Mouse (Mus musculus) cerebellum, postnatal 25 days (tissue): Measurements from ENCODE around the gene Gm26620.

Source experiments
- DNase-seq, 2 experiments: peaks; one replicate each; pipeline ENCODE4 v3.0.0; 2021; ENCODE audit warnings: mixed read lengths in 2 of 2

Gene Gm26620

DNA sequence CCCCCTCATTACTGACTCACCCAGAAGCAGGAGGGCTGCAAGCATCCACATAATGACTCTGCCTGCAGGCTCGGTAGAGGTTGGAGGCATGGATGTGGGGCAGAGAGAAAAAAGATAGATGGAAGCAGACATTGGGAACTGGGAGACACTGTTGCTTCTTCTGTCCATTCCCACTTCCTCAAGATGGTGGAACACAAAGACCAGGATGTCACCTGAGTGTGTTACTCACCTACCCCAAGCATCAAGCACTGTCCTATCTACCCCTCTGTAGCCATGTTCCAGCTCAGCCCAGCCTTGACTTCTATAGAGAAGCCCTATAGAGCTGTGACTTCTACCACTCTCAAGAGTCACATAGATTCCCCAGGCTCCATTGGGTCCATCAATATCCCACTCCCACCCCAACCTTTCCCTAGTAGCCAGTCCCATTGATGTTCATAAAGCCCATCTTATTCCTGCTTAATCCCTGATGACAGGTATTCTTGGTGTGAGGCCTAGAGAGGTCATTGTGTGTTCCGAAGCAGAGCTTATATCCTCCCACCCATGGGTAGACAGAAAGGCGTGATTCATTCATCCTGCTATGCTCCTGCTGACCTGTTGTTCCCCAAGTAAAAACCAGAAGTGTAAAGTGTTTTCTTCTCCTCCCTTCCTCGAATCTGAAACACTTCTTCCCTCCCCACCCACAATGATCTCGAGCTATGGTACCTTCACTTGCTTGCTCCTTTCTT is 28.2 kb downstream of the Gm26620 start, which contains the start of gene Fcrlb:
Gene Fcrlb, minus strand, starts transcription at position 51 of the 725 bp plus-strand sequence.
- DNase-seq: no peak

DNA sequence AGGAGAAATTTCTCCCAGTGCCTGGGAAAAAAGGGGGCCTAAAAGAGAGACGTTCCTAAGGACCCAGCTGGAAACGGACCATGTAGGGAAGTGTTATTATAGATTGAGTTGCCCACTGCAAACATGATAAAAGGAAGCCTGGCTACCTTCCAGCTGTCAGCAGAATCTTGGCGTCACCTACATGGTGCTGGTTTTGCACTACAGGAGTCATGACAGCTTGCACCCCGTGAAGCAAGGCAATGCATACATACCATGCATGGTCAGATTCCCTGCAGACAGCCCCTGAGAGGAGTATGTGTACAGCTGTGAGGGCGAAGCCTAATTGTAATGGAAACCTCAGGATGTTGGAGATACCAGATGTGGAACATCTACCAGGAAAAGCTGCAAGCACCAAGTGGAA is 30.8 kb downstream of the Gm26620 start:
- no peak for DNase-seq

DNA sequence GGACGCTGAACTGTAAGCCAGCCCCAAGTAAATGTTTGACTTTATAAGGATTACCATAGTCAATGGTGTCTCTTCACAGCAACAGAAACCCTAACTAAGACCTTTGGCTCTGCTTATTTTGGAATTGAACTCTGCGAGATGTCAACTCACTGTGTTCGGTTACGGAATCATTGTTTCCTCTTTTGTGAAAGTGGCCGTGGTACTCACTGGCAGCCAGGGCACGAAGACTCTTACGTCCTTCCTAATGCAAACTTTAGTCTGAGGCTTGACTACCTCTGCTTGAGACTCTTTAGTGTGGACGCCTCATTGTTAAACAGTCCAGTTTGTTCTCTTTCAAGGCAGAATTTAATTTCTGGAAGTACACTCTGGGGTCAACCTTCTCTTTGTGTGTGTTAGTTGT is 34.4 kb downstream of the Gm26620 start:
- no peak for DNase-seq

DNA sequence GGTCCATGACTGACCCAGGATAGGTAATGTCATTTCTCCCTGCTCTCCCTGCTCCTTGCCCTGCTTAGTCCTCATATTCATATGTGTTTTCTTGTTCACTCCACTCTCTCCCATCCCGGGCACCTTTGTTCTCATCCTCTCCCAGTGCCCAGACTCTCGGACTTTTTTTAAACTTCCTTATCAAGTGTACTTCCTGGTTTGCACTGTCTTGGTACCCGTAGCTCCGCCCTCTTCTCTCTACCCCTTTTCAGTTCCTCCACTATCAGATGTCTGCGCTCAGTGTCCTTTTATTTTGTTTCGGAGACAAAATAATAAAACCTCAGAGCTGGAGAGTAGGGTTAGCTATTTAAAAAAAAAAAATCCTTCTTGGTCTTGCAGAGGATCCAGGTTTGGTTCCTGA is 39.6 kb downstream of the Gm26620 start:
- no peak for DNase-seq

DNA sequence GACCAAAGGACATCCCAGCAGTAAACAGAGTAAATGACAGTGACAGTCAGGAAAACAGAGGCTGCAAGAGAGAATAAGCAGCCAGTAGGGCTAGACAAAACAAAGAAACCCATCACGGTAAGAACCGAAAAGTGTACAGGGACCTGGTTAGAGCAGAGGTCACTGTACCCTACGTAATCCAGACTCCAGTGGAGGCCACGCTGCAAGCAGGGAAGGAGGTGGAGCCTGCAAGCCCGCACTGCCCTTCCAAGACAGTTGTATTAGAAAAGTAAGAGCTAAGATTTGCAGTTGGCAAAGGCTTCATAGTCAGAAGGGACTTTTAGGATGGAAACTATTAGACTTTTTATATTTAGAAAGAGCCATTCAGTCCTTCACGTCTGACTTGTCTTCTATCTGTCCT is 42.1 kb downstream of the Gm26620 start:
- DNase-seq: no peak

DNA sequence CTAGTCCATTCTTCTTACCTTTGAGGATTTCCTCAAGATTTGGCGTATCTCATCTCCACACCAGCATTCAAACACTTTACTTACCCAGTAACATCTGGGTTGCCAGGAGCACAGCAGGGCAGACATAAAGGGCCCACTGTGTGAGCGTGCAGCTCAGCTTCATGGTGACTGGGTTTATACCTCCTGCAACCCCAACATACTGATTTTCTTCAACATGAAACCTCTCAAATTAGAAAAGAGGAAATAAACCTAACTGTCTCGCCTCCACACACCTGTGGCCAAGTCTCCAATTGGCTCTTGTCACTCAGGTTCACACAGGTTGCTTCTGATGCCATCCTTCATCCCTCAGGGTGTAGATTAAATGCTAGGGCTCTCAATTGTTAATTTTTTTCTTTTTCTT is 42.5 kb downstream of the Gm26620 start, which contains the start of gene Fcrla:
Gene Fcrla, minus strand, starts transcription at position 206 of the 400 bp plus-strand sequence.
- no peak for DNase-seq

DNA sequence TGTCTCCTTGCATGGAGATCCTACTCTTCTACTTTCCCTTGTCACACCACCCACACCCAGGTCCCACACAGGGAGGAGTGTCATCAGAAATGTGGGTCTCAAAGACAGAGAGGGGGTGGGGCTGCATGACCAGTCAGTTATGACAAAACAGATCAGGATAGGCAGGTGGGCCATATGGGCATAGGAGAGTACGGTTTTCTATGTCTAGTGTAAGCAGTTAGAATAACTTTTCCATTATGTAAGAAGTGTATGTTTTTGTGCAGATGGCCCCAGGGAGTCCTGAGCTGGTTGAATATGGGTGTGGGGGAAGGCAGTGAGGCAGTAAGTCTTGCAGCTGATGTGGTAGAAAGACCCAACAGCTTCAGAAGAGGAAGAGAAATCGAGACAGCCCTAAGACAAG is 43.6 kb downstream of the Gm26620 start:
- DNase-seq: no peak

DNA sequence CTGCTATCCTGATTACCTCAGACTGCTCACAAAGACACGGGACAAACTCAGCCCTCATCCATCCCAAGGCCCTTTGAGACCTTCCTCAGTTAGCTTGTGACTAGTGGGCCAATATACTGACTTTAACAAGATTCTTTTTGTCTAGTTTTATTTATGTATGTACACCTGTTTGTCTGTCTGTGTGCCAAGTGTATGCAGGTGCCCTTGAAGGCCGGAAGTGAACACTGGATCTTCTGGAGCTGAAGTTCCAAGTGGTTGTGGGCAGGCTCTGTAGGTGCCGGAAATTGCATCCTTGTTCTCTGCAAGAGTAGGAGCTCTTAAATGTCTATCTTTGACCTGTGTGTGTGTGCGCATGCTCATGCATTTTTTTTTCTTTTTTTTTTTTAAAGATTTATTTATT is 44.4 kb downstream of the Gm26620 start:
- DNase-seq: no peak

DNA sequence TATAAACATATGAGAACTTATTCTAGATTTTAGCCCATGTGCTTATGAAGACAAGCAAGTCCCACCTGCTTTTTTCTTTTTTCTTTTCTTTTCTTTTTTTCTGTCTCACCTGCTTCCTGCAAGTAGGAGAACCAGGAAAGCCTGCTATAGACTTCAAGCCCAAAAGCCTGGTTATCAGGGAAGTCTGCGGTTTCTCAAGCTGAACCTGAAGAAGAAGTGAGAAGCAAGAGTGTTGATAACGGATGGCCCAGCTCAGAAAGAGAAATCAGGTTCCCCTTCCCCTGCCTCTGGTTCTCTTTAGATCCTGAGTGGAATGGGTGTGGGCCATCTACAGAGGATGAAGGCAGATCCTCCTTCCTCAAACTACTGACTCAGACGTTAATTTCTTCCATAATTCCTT is 47.2 kb downstream of the Gm26620 start:
- no peak for DNase-seq

DNA sequence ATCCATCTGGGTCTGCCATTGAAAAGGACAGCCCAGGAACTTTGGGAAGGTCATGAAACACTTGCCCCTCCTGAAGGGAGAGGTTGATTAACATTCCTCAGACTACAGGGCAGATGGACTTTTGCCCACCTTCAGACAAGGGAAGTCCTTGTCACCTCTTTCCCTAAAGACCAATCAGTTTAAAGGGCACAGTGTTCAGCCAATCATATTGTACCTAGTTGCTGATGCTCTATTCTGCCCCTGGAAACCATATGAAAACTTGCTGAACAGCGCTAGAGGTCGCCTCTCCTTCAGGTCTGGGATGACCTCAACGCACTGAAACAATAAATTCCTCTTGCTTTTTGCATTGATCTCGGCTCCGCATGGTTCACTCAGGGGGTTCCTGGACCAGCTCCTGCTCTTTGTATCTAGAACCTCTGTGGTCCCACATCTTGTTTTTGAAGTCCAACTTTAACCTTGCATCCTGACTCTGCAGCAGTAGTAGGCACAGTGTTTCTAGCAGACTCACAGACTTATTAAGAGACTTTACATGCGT is 48.6 kb downstream of the Gm26620 start:
- no peak for DNase-seq

DNA sequence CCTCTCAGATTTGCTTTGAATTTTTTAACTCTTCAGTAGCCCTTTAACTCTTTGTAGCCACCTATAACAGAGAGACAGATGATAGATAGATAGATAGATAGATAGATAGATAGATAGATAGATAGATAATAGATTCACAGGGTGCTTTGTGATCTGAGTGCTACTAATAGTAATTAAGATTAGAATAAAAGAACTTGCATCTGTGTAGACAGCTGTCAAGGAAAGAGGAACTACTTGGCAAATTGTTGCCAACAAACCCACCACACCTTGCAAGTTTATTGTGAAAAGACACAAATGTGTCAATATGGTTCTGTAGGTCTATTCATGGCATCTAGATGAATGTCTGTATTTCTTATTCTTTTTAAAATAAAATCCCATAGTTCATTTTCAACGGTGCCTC is 49.1 kb downstream of the Gm26620 start:
- DNase-seq: no peak

DNA sequence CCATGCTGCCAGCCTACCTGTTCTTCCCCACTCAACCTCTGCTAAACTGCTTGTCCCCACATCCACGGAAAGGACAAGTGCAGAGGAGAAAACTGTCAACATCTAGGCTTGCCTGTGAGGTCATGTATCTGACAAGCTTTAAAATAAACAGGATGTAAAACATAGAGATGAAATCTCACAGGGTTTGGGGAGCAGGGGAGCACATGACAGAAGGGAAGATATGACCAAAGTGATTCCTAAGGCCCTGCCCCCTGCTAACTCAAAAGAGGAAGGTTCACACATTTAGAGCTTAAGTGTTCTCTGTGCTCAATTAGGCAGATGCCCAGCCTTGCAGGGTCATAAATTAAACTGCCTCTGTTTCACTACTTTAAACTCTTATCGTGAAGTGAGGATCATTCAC is 49.5 kb downstream of the Gm26620 start:
- DNase-seq: no peak
